Mouse (Mus musculus): Measurements from ENCODE around the gene Rfc2. TPM values are rescaled to one million over a fixed set of nuclear protein-coding genes. Genes with fewer than 3 reads are reported as not detected.
"Not testable (repeated sequence)": the region's sequence is repeated elsewhere in the genome, so short reads cannot be mapped to it uniquely, and the experiment has no call there.

Gene Rfc2
- total RNA-seq, 2 experiments from 2014 or later = 18.3 to 19.8 TPM

- H3K4me3 ChIP-seq = no peak overlapping the region
- TF ChIP-seq CTCF (IDR thresholded peaks at IDR 0.05) = no peak
- no peak for DNase-seq
- H3K27ac ChIP-seq = peak overlapping the region; percentile 74
- intact Hi-C loops (cut with DNase I) = no loop called here
Observed at GRCm38 (mm10) chr5:134644643-134645118, 63.5 kb downstream of the Rfc2 start.

DNA sequence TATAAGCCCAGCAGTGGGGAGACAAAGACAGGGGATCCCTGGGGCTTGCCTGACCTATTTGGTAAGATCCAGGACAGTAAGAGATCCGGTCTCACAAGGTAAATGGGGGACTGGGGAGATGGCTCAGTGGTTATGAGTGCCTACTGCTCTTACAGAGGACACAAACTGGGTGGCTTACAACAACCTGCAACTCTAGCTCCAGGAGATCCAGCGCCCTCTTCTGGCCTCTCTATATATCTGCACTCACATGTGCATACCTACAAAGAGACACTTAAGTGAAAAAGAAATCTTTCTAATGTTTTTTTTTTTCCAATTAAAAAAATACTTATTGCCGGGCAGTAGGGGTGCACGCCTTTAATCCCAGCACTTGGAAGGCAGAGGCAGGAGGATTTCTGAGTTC lies 65.3 kb downstream of the Rfc2 start:
- no peak for TF ChIP-seq CTCF (IDR thresholded peaks at IDR 0.05)
- DNase-seq = no peak
- Histone ChIP-seq H3K27ac (no peak overlapping the region), H3K4me3 (no peak overlapping the region)
- intact Hi-C loops (cut with DNase I) = no loop called here

DNA sequence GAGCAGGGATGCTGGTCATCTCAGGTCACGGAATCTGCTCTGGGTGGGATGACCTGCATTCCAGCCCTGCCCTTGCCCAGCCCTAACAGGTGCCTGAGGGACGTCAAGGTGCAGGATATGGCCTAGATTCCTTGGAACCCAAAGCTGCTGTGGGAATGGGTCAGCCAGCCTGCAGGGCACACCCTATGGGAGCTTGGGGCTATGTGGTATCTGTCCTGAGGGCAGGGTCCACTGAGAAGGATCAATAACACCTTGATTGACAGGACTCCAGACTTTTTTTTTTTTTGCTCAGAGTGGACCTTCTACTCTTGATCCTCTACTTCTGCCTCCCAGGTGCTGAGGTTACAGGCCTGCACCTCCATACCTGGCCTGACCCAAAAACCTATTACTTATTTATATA lies 66.2 kb downstream of the Rfc2 start:
- TF ChIP-seq CTCF (IDR thresholded peaks at IDR 0.05) = no peak
- Histone ChIP-seq H3K27ac (no peak overlapping the region), H3K4me3 (no peak overlapping the region)
- intact Hi-C loops (cut with DNase I) = no loop called here
- no peak for DNase-seq

DNA sequence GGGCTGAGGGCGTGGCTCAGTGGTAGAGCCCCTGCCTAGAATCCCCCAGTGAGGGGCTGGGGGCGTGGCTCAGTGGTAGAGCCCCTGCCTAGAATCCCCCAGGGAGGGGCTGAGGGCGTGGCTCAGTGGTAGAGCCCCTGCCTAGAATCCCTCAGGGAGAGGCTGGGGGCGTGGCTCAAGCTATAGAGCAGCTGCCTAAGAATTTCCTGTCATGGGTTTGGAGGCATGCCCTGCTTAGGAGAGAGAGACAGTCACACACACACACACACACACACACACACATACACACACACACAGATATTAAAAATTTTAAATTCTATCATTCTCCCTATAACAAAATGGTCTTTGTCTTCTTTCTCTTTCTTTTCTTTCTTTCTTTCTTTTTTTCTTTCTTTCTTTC lies 67.8 kb downstream of the Rfc2 start:
- DNase-seq; intact Hi-C loops (cut with DNase I); H3K27ac ChIP-seq; H3K4me3 ChIP-seq: not testable (repeated sequence)

- no peak overlapping the region for H3K27ac ChIP-seq
- peak; percentile 67 for DNase-seq
- intact Hi-C loops (cut with DNase I) = no loop called here
Observed at GRCm38 (mm10) chr5:134650926-134651325, 69.8 kb downstream of the Rfc2 start.

More at GRCm38 (mm10) chr5:134650926-134651325, 69.8 kb downstream of the Rfc2 start:
- TF ChIP-seq CTCF (IDR thresholded peaks at IDR 0.05) = peak; percentile 70
- no peak overlapping the region for H3K4me3 ChIP-seq

Small RNA genes within 50 kb of the gene (microRNA-seq; reads per million reads assigned to microRNA genes)
- gene Mir7228 = not detected

Other genes with a start within 250 kb of the Rfc2 start
- 10 to 100 TPM; 14.6 to 21.5 TPM for gene Gtf2ird1, start 124.7 kb upstream of the Rfc2 start, total RNA-seq (2021)
- gene Clip2, start 28.9 kb upstream of the Rfc2 start, total RNA-seq (2021) = 1 to 10 TPM; 3.0 to 4.2 TPM
- gene Syna, start 21.2 kb upstream of the Rfc2 start, total RNA-seq (2021) = not detected
- 1 to 10 TPM in 1 of 2 experiments, under 1 TPM in 1; 0.87 to 1.2 TPM for gene Lat2, start 33.7 kb downstream of the Rfc2 start, total RNA-seq (2021)
- 100 to 1,000 TPM in 1 of 2 experiments, 10 to 100 TPM in 1; 92.2 to 105 TPM for gene Eif4h, start 58.1 kb downstream of the Rfc2 start, total RNA-seq (2021)
- gene Limk1, start 107.2 kb downstream of the Rfc2 start, total RNA-seq (2021) = 1 to 10 TPM; 1.5 to 2.2 TPM
- 10 to 100 TPM; 17.6 to 31.6 TPM for gene Eln, start 166.0 kb downstream of the Rfc2 start, total RNA-seq (2021)